Mouse (Mus musculus) liver, embryonic 14.5 days (tissue): ENCODE measurements around the gene Cpsf4. TPM values are rescaled to one million over a fixed set of nuclear protein-coding genes. Genes with fewer than 3 reads are reported as not detected.
"Not testable (repeated sequence)": the region's sequence is repeated elsewhere in the genome, so short reads cannot be mapped to it uniquely, and the experiment has no call there.

Source experiments
- ATAC-seq: fragments of 200-750 bp; cut with Nextera tagmentation; 2 replicates; pipeline ENCODE4 v1.8.0; 2017; ENCODE audit warnings: moderate number of reproducible peaks, mild to moderate bottlenecking, moderate library complexity; ENCODE audit not compliant: insufficient read depth
- DNase-seq, 3 experiments: peaks; one replicate each; pipeline ENCODE4 v3.0.0-alpha.2; 2012 to 2013; ENCODE audit warnings: low read depth in 3 of 3, low spot score in 3 of 3
- H3K27ac ChIP-seq: fragments of 300-500 bp; sonication (generic); 2 replicates; pipeline ENCODE4 v1.5.1; 2014; ENCODE audit warnings: moderate library complexity, mild to moderate bottlenecking, control low read depth, inconsistent platforms
- H3K27me3 ChIP-seq: fragments of 300-500 bp; sonication (generic); 2 replicates; pipeline ENCODE4 v1.6.1; 2014; ENCODE audit warnings: mild to moderate bottlenecking, low read length, moderate library complexity; ENCODE audit not compliant: control insufficient read depth, insufficient read depth
- H3K36me3 ChIP-seq: fragments of 300-500 bp; sonication (generic); replicated peaks from 2 replicates; pipeline ENCODE4 v1.6.1; 2014; ENCODE audit warnings: low read depth; ENCODE audit not compliant: control insufficient read depth, insufficient read depth
- H3K4me1 ChIP-seq, 2 experiments: fragments of 200-500 bp in 1 of 2; fragments of 300-500 bp in 1 of 2; sonication (generic) in 1 of 2; replicated peaks; 2 replicates each; pipeline ENCODE4 v1.6.1; 2012 to 2014; ENCODE audit warnings: antibody characterized with exemption in 1 of 2, inconsistent platforms in 1 of 2, low read length in 1 of 2; ENCODE audit not compliant: control insufficient read depth in 2 of 2, insufficient read depth in 2 of 2
- H3K4me2 ChIP-seq: fragments of 300-500 bp; sonication (generic); 2 replicates; pipeline ENCODE4 v1.6.1; 2014; ENCODE audit warnings: low read depth, mild to moderate bottlenecking, control low read depth, moderate library complexity
- H3K4me3 ChIP-seq, 2 experiments: fragments of 200-500 bp in 1 of 2; fragments of 300-500 bp in 1 of 2; sonication (generic) in 1 of 2; 2 replicates each; pipeline ENCODE4 v1.5.1; 2012 to 2014; ENCODE audit warnings: low read depth in 2 of 2, low read length in 2 of 2, mild to moderate bottlenecking in 2 of 2, control low read depth in 1 of 2, inconsistent platforms in 1 of 2, moderate library complexity in 1 of 2; ENCODE audit not compliant: insufficient read depth in 1 of 2
- H3K9ac ChIP-seq: fragments of 300-500 bp; sonication (generic); replicated peaks from 2 replicates; pipeline ENCODE4 v1.6.1; 2014; ENCODE audit warnings: mild to moderate bottlenecking, control low read depth, moderate library complexity
- H3K9me3 ChIP-seq: fragments of 300-500 bp; sonication (generic); 2 replicates; pipeline ENCODE4 v1.6.1; 2016; ENCODE audit warnings: low read length, mixed read lengths; ENCODE audit not compliant: control insufficient read depth
- CTCF ChIP-seq: IDR thresholded peaks from 2 replicates; pipeline ENCODE4 v1.5.1; 2016; ENCODE audit warnings: antibody characterized with exemption, low read depth, control low read depth
- EP300 ChIP-seq: IDR thresholded peaks from 2 replicates; pipeline ENCODE4 v1.6.1; 2016; ENCODE audit warnings: antibody characterized with exemption, low read depth
- WGBS: fragments of 180-500 bp; shearing (Covaris S2); extraction: QIAGEN DNeasy Blood & Tissue Kit; methylation state at CpG from one replicate; pipeline ENCODE4 v1.1.7; 2014; ENCODE audit not compliant: insufficient replicate concordance; 5-methylcytosine and 5-hydroxymethylcytosine counted together
- polyA plus RNA-seq, 2 experiments: library from polyadenylated mRNA; depleted of rRNA in 1 of 2; stranded (reverse) in 1 of 2; unstranded in 1 of 2; fragments of >200 nt; fragmentation: Nextera tagmentation in 1 of 2; extraction: Ambion mirVana in 1 of 2; gene quantifications; 2 replicates each; pipeline versions ENCODE4 v1.2.1 to v1.2.3; 2012 to 2014

The Cpsf4 gene
- polyA plus RNA-seq, 2 experiments = 14.2 to 29.8 TPM

GRCm38 (mm10) chr5:145226453-145226852 lies 59.4 kb downstream of the Cpsf4 start:
- H3K9ac ChIP-seq = no peak overlapping the region
- no peak for DNase-seq
- peaks cover 6 to 9% of the 10 kb centered on the region in 2 experiments; a peak in 3 of 4 replicates for H3K4me1 ChIP-seq
- no peaks in the 10 kb centered on the region; the same call in 1 of the 2 replicates for H3K36me3 ChIP-seq
- no peak overlapping the region for H3K4me3 ChIP-seq
- no peaks in the 10 kb centered on the region for H3K27me3 ChIP-seq
- ATAC-seq = no peak
- H3K27ac ChIP-seq = no peak overlapping the region
- H3K9me3 ChIP-seq = no peaks in the 10 kb centered on the region
- 30% methylated on average over 2 of the region's 2 CpGs for WGBS
- no peak for TF ChIP-seq CTCF
- no peak for TF ChIP-seq EP300
- no peak overlapping the region for H3K4me2 ChIP-seq

- WGBS = 71% methylated on average over 6 of the region's 6 CpGs
Measured at GRCm38 (mm10) chr5:145229283-145229682, 62.3 kb downstream of the Cpsf4 start.

GRCm38 (mm10) chr5:145230641-145231040 lies 63.6 kb downstream of the Cpsf4 start:
- Histone ChIP-seq H3K36me3 (peaks cover 22% of the 10 kb centered on the region), H3K4me3 (peak overlapping the region in 1 of 2 experiments; percentile 100; a peak in 2 of 4 replicates), H3K9ac (peak overlapping the region; percentile 99; the same call in 1 of the 2 replicates), H3K27ac (peak overlapping the region; percentile 92; the same call in 1 of the 2 replicates), H3K27me3 (no peaks in the 10 kb centered on the region), H3K9me3 (no peaks in the 10 kb centered on the region), H3K4me2 (peak overlapping the region; percentile 67), H3K4me1 (peaks cover 7 to 9% of the 10 kb centered on the region in 2 experiments; a peak in 3 of 4 replicates)
- ATAC-seq (no peak), DNase-seq (no peak)
- TF ChIP-seq EP300 (no peak), CTCF (no peak)
- WGBS = 76% methylated on average over 4 of the region's 4 CpGs

More at GRCm38 (mm10) chr5:145229283-145229682, 62.3 kb downstream of the Cpsf4 start:
- not testable (repeated sequence) for H3K4me3 ChIP-seq, H3K4me2 ChIP-seq, H3K9me3 ChIP-seq, H3K9ac ChIP-seq, H3K27ac ChIP-seq, H3K27me3 ChIP-seq, H3K4me1 ChIP-seq, ATAC-seq, H3K36me3 ChIP-seq, DNase-seq

- peak; percentile 92 to 95 (median 92) for DNase-seq
- Histone ChIP-seq H3K9me3 (no peaks in the 10 kb centered on the region), H3K4me2 (peak within 1 kb of the TSS; percentile 67), H3K27me3 (no peaks in the 10 kb centered on the region), H3K4me3 (peak within 1 kb of the TSS; percentile 92 to 100), H3K27ac (peak within 1 kb of the TSS; percentile 92), H3K36me3 (peaks cover 27% of the 10 kb centered on the region), H3K9ac (peak within 1 kb of the TSS; percentile 99), H3K4me1 (peaks cover 6 to 9% of the 10 kb centered on the region in 2 experiments; a peak in 3 of 4 replicates)
- peak; percentile 98 for ATAC-seq
- no peak for TF ChIP-seq CTCF
- peak; percentile 16; the same call in 1 of the 2 replicates for TF ChIP-seq EP300
- WGBS = under 1% methylated on average over 42 of the region's 42 CpGs
Measured at GRCm38 (mm10) chr5:145231367-145231871, 64.4 kb downstream of the Cpsf4 start, which contains the start of gene Zfp655. Gene Zfp655, plus strand, starts transcription at chr5:145231715.

Other genes with a start within 250 kb of the Cpsf4 start
- 1.4 and 1.5 TPM in 2 replicates for gene Smurf1, start 201.4 kb upstream of the Cpsf4 start, polyA plus RNA-seq (2012; rRNA removed)
- gene Smurf1, start 201.4 kb upstream of the Cpsf4 start, polyA plus RNA-seq (2014; fragmentation: Nextera tagmentation; extraction: Ambion mirVana) = 1.2 and 1.7 TPM in 2 replicates
- gene Gm4871, start 134.5 kb upstream of the Cpsf4 start, polyA plus RNA-seq (2012; rRNA removed) = not detected in 2 replicates
- gene Gm4871, start 134.5 kb upstream of the Cpsf4 start, polyA plus RNA-seq (2014; fragmentation: Nextera tagmentation; extraction: Ambion mirVana) = not detected in 2 replicates
- gene 1700018F24Rik, start 124.2 kb upstream of the Cpsf4 start, polyA plus RNA-seq (2012; rRNA removed) = not detected in 2 replicates
- gene 1700018F24Rik, start 124.2 kb upstream of the Cpsf4 start, polyA plus RNA-seq (2014; fragmentation: Nextera tagmentation; extraction: Ambion mirVana) = not detected in 2 replicates
- 42.0 and 47.2 TPM in 2 replicates for gene Arpc1a, start 83.4 kb upstream of the Cpsf4 start, polyA plus RNA-seq (2012; rRNA removed)
- 51.5 and 57.8 TPM in 2 replicates for gene Arpc1a, start 83.4 kb upstream of the Cpsf4 start, polyA plus RNA-seq (2014; fragmentation: Nextera tagmentation; extraction: Ambion mirVana)
- gene Kpna7, start 83.2 kb upstream of the Cpsf4 start, polyA plus RNA-seq (2012; rRNA removed) = 0.11 TPM in 2 replicates
- gene Kpna7, start 83.2 kb upstream of the Cpsf4 start, polyA plus RNA-seq (2014; fragmentation: Nextera tagmentation; extraction: Ambion mirVana) = 0.04 TPM in 1 of 2 replicates, not detected in the other
- gene Arpc1b, start 53.0 kb upstream of the Cpsf4 start, polyA plus RNA-seq (2012; rRNA removed) = 54.4 and 74.7 TPM in 2 replicates
- 74.9 and 80.1 TPM in 2 replicates for gene Arpc1b, start 53.0 kb upstream of the Cpsf4 start, polyA plus RNA-seq (2014; fragmentation: Nextera tagmentation; extraction: Ambion mirVana)
- gene Pdap1, start 27.0 kb upstream of the Cpsf4 start, polyA plus RNA-seq (2012; rRNA removed) = 13.6 and 44.0 TPM in 2 replicates
- gene Pdap1, start 27.0 kb upstream of the Cpsf4 start, polyA plus RNA-seq (2014; fragmentation: Nextera tagmentation; extraction: Ambion mirVana) = 44.4 and 50.1 TPM in 2 replicates
- gene Bud31, start 26.9 kb upstream of the Cpsf4 start, polyA plus RNA-seq (2012; rRNA removed) = 49.1 and 79.2 TPM in 2 replicates
- gene Bud31, start 26.9 kb upstream of the Cpsf4 start, polyA plus RNA-seq (2014; fragmentation: Nextera tagmentation; extraction: Ambion mirVana) = 154 and 155 TPM in 2 replicates
- gene Ptcd1, start 105 bp upstream of the Cpsf4 start, polyA plus RNA-seq (2012; rRNA removed) = 4.9 and 5.5 TPM in 2 replicates
- gene Ptcd1, start 105 bp upstream of the Cpsf4 start, polyA plus RNA-seq (2014; fragmentation: Nextera tagmentation; extraction: Ambion mirVana) = 5.4 and 6.2 TPM in 2 replicates
- 111 and 190 TPM in 2 replicates for gene Atp5j2, start 24.8 kb downstream of the Cpsf4 start, polyA plus RNA-seq (2012; rRNA removed)
- 454 and 472 TPM in 2 replicates for gene Atp5j2, start 24.8 kb downstream of the Cpsf4 start, polyA plus RNA-seq (2014; fragmentation: Nextera tagmentation; extraction: Ambion mirVana)
- gene Zkscan14, start 34.7 kb downstream of the Cpsf4 start, polyA plus RNA-seq (2012; rRNA removed) = 1.7 and 2.2 TPM in 2 replicates
- gene Zkscan14, start 34.7 kb downstream of the Cpsf4 start, polyA plus RNA-seq (2014; fragmentation: Nextera tagmentation; extraction: Ambion mirVana) = 4.3 and 5.4 TPM in 2 replicates
- gene Zkscan5, start 37.3 kb downstream of the Cpsf4 start, polyA plus RNA-seq (2012; rRNA removed) = 1.8 and 2.1 TPM in 2 replicates
- gene Zkscan5, start 37.3 kb downstream of the Cpsf4 start, polyA plus RNA-seq (2014; fragmentation: Nextera tagmentation; extraction: Ambion mirVana) = 2.9 and 3.2 TPM in 2 replicates
- gene Zfp655, start 64.5 kb downstream of the Cpsf4 start, polyA plus RNA-seq (2012; rRNA removed) = 6.6 and 8.3 TPM in 2 replicates
- 18.7 and 21.0 TPM in 2 replicates for gene Zfp655, start 64.5 kb downstream of the Cpsf4 start, polyA plus RNA-seq (2014; fragmentation: Nextera tagmentation; extraction: Ambion mirVana)
- gene Zscan25, start 113.3 kb downstream of the Cpsf4 start, polyA plus RNA-seq (2012; rRNA removed) = 3.2 and 4.4 TPM in 2 replicates
- gene Zscan25, start 113.3 kb downstream of the Cpsf4 start, polyA plus RNA-seq (2014; fragmentation: Nextera tagmentation; extraction: Ambion mirVana) = 0.21 and 0.39 TPM in 2 replicates
- 0.02 TPM in 1 of 2 replicates, not detected in the other for gene Cyp3a57, start 178.1 kb downstream of the Cpsf4 start, polyA plus RNA-seq (2012; rRNA removed)
- gene Cyp3a57, start 178.1 kb downstream of the Cpsf4 start, polyA plus RNA-seq (2014; fragmentation: Nextera tagmentation; extraction: Ambion mirVana) = 0.05 and 0.06 TPM in 2 replicates